Mouse (Mus musculus) kidney, adult 2 months (tissue): ENCODE measurements at regions not wholly inside any gene's neighbourhood (a gene's known extent, or its start where the extent isn't known, plus 50 kb on each side); places are given as distances from the start of the nearest gene placed in this dataset.

Source experiments
- CTCF ChIP-seq: fragments of 200-500 bp; conservative IDR thresholded peaks from 2 replicates; pipeline ENCODE4 v1.5.1; 2011; ENCODE audit warnings: low read depth, mild to moderate bottlenecking, control low read depth, low read length, moderate library complexity, mixed read lengths; ENCODE audit not compliant: insufficient read depth, insufficient read length
- POLR2A ChIP-seq: fragments of 200-500 bp; IDR thresholded peaks from one replicate; pipeline ENCODE4 v1.6.1; 2011; ENCODE audit warnings: low read depth, low read length, control low read depth

DNA sequence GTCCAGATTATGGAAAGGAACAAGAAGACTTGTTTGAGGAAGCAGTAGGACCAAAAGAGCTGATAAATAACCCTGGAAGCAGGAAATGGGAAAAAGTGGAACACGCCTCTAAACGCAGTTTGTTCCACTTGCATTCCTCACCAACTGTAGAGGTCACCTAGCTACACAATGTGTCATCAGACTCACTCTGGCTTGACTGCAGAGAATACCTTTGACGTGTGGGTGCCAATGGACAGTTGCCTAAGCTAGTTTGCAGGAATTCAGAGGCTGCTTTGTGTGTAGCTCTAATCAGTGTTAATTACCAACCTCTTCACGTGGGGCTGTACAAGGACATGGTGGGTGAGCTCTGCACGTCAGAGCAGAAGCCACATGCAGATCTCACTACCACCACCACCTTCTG, 168.7 kb downstream of the Tfap2a start:
- TF ChIP-seq CTCF: no peak
- TF ChIP-seq POLR2A: no peak
